Mouse (Mus musculus) hindbrain, embryonic 11.5 days (tissue): ENCODE results near the gene Gm15130. TPM values are rescaled to one million over a fixed set of nuclear protein-coding genes. Genes with fewer than 3 reads are reported as not detected.

ENCODE experiments used
- ATAC-seq: fragments of 200-750 bp; cut with Nextera tagmentation; 2 replicates; pipeline ENCODE4 v1.8.0; 2017; ENCODE audit warnings: mild to moderate bottlenecking, moderate TSS enrichment, moderate library complexity; ENCODE audit not compliant: low FRiP score
- DNase-seq: peaks from one replicate; pipeline ENCODE4 v3.0.0-alpha.2; 2015; ENCODE audit warnings: low spot score
- H3K27ac ChIP-seq: fragments of 300-500 bp; sonication (generic); 2 replicates; pipeline ENCODE4 v1.5.1; 2014; ENCODE audit warnings: mild to moderate bottlenecking, low read depth, low read length
- H3K27me3 ChIP-seq: fragments of 300-500 bp; sonication (generic); 2 replicates; pipeline ENCODE4 v1.6.1; 2014; ENCODE audit warnings: mild to moderate bottlenecking, low read length, moderate library complexity, mixed read lengths; ENCODE audit not compliant: control insufficient read depth, insufficient read depth
- H3K36me3 ChIP-seq: fragments of 300-500 bp; sonication (generic); 2 replicates; pipeline ENCODE4 v1.6.1; 2014; ENCODE audit warnings: mild to moderate bottlenecking, low read length, moderate library complexity, mixed read lengths; ENCODE audit not compliant: control insufficient read depth, insufficient read depth
- H3K4me1 ChIP-seq: fragments of 300-500 bp; sonication (generic); replicated peaks from 2 replicates; pipeline ENCODE4 v1.6.1; 2014; ENCODE audit warnings: low read length, mixed read lengths; ENCODE audit not compliant: control insufficient read depth, insufficient read depth
- H3K4me2 ChIP-seq: fragments of 300-500 bp; sonication (generic); replicated peaks from 2 replicates; pipeline ENCODE4 v1.6.1; 2014; ENCODE audit warnings: mild to moderate bottlenecking, low read depth, low read length
- H3K4me3 ChIP-seq: fragments of 300-500 bp; sonication (generic); 2 replicates; pipeline ENCODE4 v1.5.1; 2014; ENCODE audit warnings: low read depth, low read length
- H3K9ac ChIP-seq: fragments of 300-500 bp; sonication (generic); 2 replicates; pipeline ENCODE4 v1.6.1; 2014; ENCODE audit warnings: low read depth, low read length
- H3K9me3 ChIP-seq: fragments of 300-500 bp; sonication (generic); 2 replicates; pipeline ENCODE4 v1.6.1; 2016; ENCODE audit warnings: low read length; ENCODE audit not compliant: control insufficient read depth
- WGBS: fragments of 180-500 bp; shearing (Covaris S2); extraction: QIAGEN DNeasy Blood & Tissue Kit; methylation state at CpG from one replicate; pipeline ENCODE4 v1.1.7; 2014; 5-methylcytosine and 5-hydroxymethylcytosine counted together
- polyA plus RNA-seq: library from polyadenylated mRNA; unstranded; fragments of >200 nt; fragmentation: Nextera tagmentation; extraction: Ambion mirVana; gene quantifications from 2 replicates; pipeline ENCODE4 v1.2.1, GENCODE M21; 2014

The Gm15130 gene
- not detected in 2 replicates for polyA plus RNA-seq

- WGBS = 90% methylated on average over 2 of the region's 2 CpGs
- Histone ChIP-seq H3K36me3 (no peaks in the 10 kb centered on the region), H3K27ac (no peak within 1 kb of the TSS), H3K9ac (no peak within 1 kb of the TSS), H3K4me3 (no peak within 1 kb of the TSS), H3K27me3 (no peaks in the 10 kb centered on the region), H3K9me3 (no peaks in the 10 kb centered on the region), H3K4me1 (no peaks in the 10 kb centered on the region), H3K4me2 (no peak within 1 kb of the TSS)
- DNase-seq = no peak
- ATAC-seq = no peak
These were observed at the start of gene Gm15130 for GRCm38 (mm10) chr2:111152836-111153235. TSS of gene Gm15130 (minus strand) at chr2:111152936.

- Histone ChIP-seq H3K4me3 (no peak overlapping the region), H3K27ac (no peak overlapping the region), H3K4me2 (no peak overlapping the region), H3K36me3 (no peaks in the 10 kb centered on the region), H3K4me1 (no peaks in the 10 kb centered on the region), H3K9me3 (no peaks in the 10 kb centered on the region), H3K9ac (no peak overlapping the region), H3K27me3 (no peaks in the 10 kb centered on the region)
- DNase-seq (no peak), ATAC-seq (0 out of 2 replicates have a peak, but pooled peaks have one; percentile 33)
- WGBS = 94% methylated on average over 11 of the region's 11 CpGs
These were observed 29.3 kb upstream of the Gm15130 start for GRCm38 (mm10) chr2:111182068-111182467.

- peak; percentile 19; the same call in 1 of the 2 replicates for ATAC-seq
- 64% methylated on average over 5 of the region's 5 CpGs for WGBS
These were observed 17.0 kb downstream of the Gm15130 start for GRCm38 (mm10) chr2:111135739-111136138.

GRCm38 (mm10) chr2:111105882-111106281 is 46.9 kb downstream of the Gm15130 start, which contains the start of gene Gm13941:
TSS of gene Gm13941 (minus strand) at chr2:111105982.
- Histone ChIP-seq H3K4me1 (no peaks in the 10 kb centered on the region), H3K9ac (no peak within 1 kb of the TSS), H3K27ac (no peak within 1 kb of the TSS), H3K27me3 (no peaks in the 10 kb centered on the region), H3K9me3 (no peaks in the 10 kb centered on the region), H3K36me3 (no peaks in the 10 kb centered on the region), H3K4me2 (no peak within 1 kb of the TSS), H3K4me3 (no peak within 1 kb of the TSS)
- DNase-seq (no peak), ATAC-seq (no peak)

More at GRCm38 (mm10) chr2:111135739-111136138, 17.0 kb downstream of the Gm15130 start:
- Histone ChIP-seq H3K27me3 (no peaks in the 10 kb centered on the region), H3K4me2 (no peak overlapping the region), H3K4me3 (no peak overlapping the region), H3K27ac (no peak overlapping the region), H3K36me3 (no peaks in the 10 kb centered on the region), H3K9ac (no peak overlapping the region), H3K9me3 (no peaks in the 10 kb centered on the region), H3K4me1 (no peaks in the 10 kb centered on the region)
- DNase-seq = no peak

Other genes starting within 250 kb of the Gm15130 start
- 0.57 and 1.5 TPM in 2 replicates for gene Ano3, start 202.0 kb downstream of the Gm15130 start, polyA plus RNA-seq
- not detected in 2 replicates for gene Gm13941, start 47.0 kb downstream of the Gm15130 start, polyA plus RNA-seq
- gene 4930430A15Rik, start 76.7 kb upstream of the Gm15130 start, polyA plus RNA-seq = not detected in 2 replicates
- not detected in 2 replicates for gene Olfr1275, start 82.3 kb upstream of the Gm15130 start, polyA plus RNA-seq
- gene Olfr1276, start 101.6 kb upstream of the Gm15130 start, polyA plus RNA-seq = not detected in 2 replicates
- not detected in 2 replicates for gene Olfr1277, start 121.2 kb upstream of the Gm15130 start, polyA plus RNA-seq
- gene Olfr1278, start 137.2 kb upstream of the Gm15130 start, polyA plus RNA-seq = not detected in 2 replicates
- gene Olfr1279, start 147.7 kb upstream of the Gm15130 start, polyA plus RNA-seq = not detected in 2 replicates
- gene Olfr1280, start 161.1 kb upstream of the Gm15130 start, polyA plus RNA-seq = not detected in 2 replicates
- not detected in 2 replicates for gene Olfr1281, start 173.6 kb upstream of the Gm15130 start, polyA plus RNA-seq
- gene Olfr1282, start 183.1 kb upstream of the Gm15130 start, polyA plus RNA-seq = not detected in 2 replicates
- not detected in 2 replicates for gene Olfr1283, start 213.9 kb upstream of the Gm15130 start, polyA plus RNA-seq
- gene Olfr1284, start 222.6 kb upstream of the Gm15130 start, polyA plus RNA-seq = not detected in 2 replicates